Mouse (Mus musculus): ENCODE data around the gene Arrb2. TPM values are rescaled to one million over a fixed set of nuclear protein-coding genes. Genes with fewer than 3 reads are reported as not detected.

The Arrb2 gene
- total RNA-seq, 2 experiments from 2014 or later: 21.7 to 26.0 TPM

Small RNAs within 50 kb of the gene (microRNA-seq; reads per million reads assigned to microRNA genes)
- 1.4 reads per million for gene Mir7115

Other genes starting within 250 kb of the Arrb2 start
- 1 to 10 TPM; 1.3 to 2.5 TPM for gene Slc16a11, start 219.9 kb upstream of the Arrb2 start, total RNA-seq (2021)
- 1 to 10 TPM; 3.8 to 6.2 TPM for gene Slc16a13, start 211.6 kb upstream of the Arrb2 start, total RNA-seq (2021)
- 10 to 100 TPM; 27.1 to 31.1 TPM for gene Bcl6b, start 202.8 kb upstream of the Arrb2 start, total RNA-seq (2021)
- gene 0610010K14Rik, start 194.7 kb upstream of the Arrb2 start, total RNA-seq (2021): 10 to 100 TPM; 58.6 to 62.3 TPM
- gene Gm21988, start 192.8 kb upstream of the Arrb2 start, total RNA-seq (2021): 1 to 10 TPM; 4.0 to 4.9 TPM
- gene Rnasek, start 192.8 kb upstream of the Arrb2 start, total RNA-seq (2021): 100 to 1,000 TPM; 139 to 162 TPM
- gene Alox12, start 177.3 kb upstream of the Arrb2 start, total RNA-seq (2021): 1 to 10 TPM; 2.4 to 2.7 TPM
- gene Alox12e, start 110.0 kb upstream of the Arrb2 start, total RNA-seq (2021): not detected
- gene Alox15, start 80.6 kb upstream of the Arrb2 start, total RNA-seq (2021): 1 to 10 TPM; 2.0 to 2.5 TPM
- 10 to 100 TPM; 23.2 to 24.6 TPM for gene Pelp1, start 22.6 kb upstream of the Arrb2 start, total RNA-seq (2021)
- 10 to 100 TPM; 16.1 to 18.5 TPM for gene Med11, start 19.3 kb downstream of the Arrb2 start, total RNA-seq (2021)
- gene Zmynd15, start 26.8 kb downstream of the Arrb2 start, total RNA-seq (2021): 1 to 10 TPM in 1 of 2 experiments, under 1 TPM in 1; 0.93 to 1.8 TPM
- gene Cxcl16, start 27.3 kb downstream of the Arrb2 start, total RNA-seq (2021): 1 to 10 TPM; 4.2 to 5.8 TPM
- gene Tm4sf5, start 72.6 kb downstream of the Arrb2 start, total RNA-seq (2021): under 1 TPM; 0.55 to 0.84 TPM
- under 1 TPM; 0.42 to 0.48 TPM for gene Vmo1, start 82.0 kb downstream of the Arrb2 start, total RNA-seq (2021)
- gene Gltpd2, start 86.6 kb downstream of the Arrb2 start, total RNA-seq (2021): 1 to 10 TPM; 4.9 to 9.8 TPM
- 100 to 1,000 TPM; 276 to 295 TPM for gene Psmb6, start 92.7 kb downstream of the Arrb2 start, total RNA-seq (2021)
- not detected for gene Gm40193, start 100.3 kb downstream of the Arrb2 start, total RNA-seq (2021)
- 10 to 100 TPM in 1 of 2 experiments, 1 to 10 TPM in 1; 9.7 to 13.6 TPM for gene Pld2, start 107.4 kb downstream of the Arrb2 start, total RNA-seq (2021)
- gene Mink1, start 130.2 kb downstream of the Arrb2 start, total RNA-seq (2021): 10 to 100 TPM; 49.0 to 55.8 TPM
- not detected for gene 4930544D05Rik, start 183.2 kb downstream of the Arrb2 start, total RNA-seq (2021)
- gene Chrne, start 186.6 kb downstream of the Arrb2 start, total RNA-seq (2021): 1 to 10 TPM in 1 of 2 experiments, not detected in 1; 1.6 TPM
- gene Gp1ba, start 206.5 kb downstream of the Arrb2 start, total RNA-seq (2021): under 1 TPM; 0.30 TPM
- gene Rnf167, start 214.6 kb downstream of the Arrb2 start, total RNA-seq (2021): 10 to 100 TPM; 73.9 to 86.6 TPM
- gene Slc25a11, start 214.8 kb downstream of the Arrb2 start, total RNA-seq (2021): 100 to 1,000 TPM; 180 to 220 TPM
- gene Pfn1, start 222.0 kb downstream of the Arrb2 start, total RNA-seq (2021): 100 to 1,000 TPM; 677 to 708 TPM
- gene Eno3, start 224.6 kb downstream of the Arrb2 start, total RNA-seq (2021): 100 to 1,000 TPM in 1 of 2 experiments, 10 to 100 TPM in 1; 89.5 to 224 TPM
- gene Spag7, start 236.8 kb downstream of the Arrb2 start, total RNA-seq (2021): 10 to 100 TPM; 66.5 to 72.6 TPM